Mouse (Mus musculus): ENCODE results near the gene Lrrk2.

DNA sequence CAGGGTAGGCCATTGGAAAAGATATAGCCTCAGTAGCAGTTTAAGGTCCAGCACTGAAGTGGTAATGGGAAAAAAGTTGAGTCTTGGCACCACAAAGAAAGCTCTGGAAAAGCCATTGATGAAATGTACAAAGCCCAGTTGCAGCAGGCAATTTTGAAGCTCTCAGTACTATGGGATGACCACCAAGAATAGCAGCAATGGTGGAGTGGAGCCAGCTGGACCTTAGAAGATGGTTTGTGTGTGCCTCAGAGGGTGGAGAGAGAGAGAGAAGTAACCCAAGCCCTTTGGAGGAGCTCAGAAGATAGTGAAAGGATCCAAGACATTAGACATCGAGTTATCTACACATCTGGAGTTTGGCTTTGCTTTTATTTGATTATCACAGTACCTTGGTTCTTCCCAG is 20.1 kb downstream of the Lrrk2 start:
- no peak for TF ChIP-seq CTCF (IDR thresholded peaks at IDR 0.05; ENCODE audit: low read depth, low read length)
- TF ChIP-seq POLR2A (IDR thresholded peaks at IDR 0.05; ENCODE audit: extremely low read depth, insufficient read depth, low read length): no peak

All from liver, adult 2 months (tissue).